19 mouse cellular contexts compared by ENCODE assay signal in the genomic region with DNA sequence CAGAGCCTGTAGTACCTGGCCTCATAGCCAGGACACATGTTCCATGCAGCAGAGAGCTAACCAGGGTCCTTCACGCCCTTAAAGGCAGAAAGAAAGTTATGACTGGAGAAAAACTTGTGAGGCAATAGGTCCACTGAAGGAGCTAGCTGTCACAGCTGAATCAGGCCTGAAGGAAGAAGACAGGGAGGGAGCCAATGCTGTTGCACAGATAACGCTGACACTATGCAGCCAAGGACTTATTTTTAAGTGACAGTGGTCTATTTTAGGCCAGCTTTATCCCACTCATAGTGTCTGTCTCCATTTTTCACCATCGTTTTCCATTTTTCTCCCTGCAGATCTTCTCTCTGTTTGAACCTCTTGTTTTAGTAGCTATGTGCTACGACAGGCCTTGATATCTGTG.
DNase-seq lines count a peak whose midpoint lies in the region; ATAC-seq lines count a peak whose summit lies in the region.
"Had no signal": no experiment of that assay in that cellular context is flagged by ENCODE, and none has a peak within 500 bp of the region (broad histone marks: within the 10 kb centered on the region; RNA-seq: fewer than 3 reads in every experiment).

No protein-coding gene starts in this region.

- 0 out of 2 replicates have a peak overlapping the region, but pooled peaks have one; percentile 23 for H3K27ac ChIP-seq in heart, embryonic 12.5 days (ENCODE audit: poor library complexity, severe bottlenecking)
- no peak overlapping the region for H3K27ac ChIP-seq in heart, embryonic 11.5 days (ENCODE audit: low read depth, low read length)
- no peak overlapping the region for H3K27ac ChIP-seq in midbrain, embryonic 11.5 days (ENCODE audit: low read depth, low read length)
- no peak overlapping the region for H3K27ac ChIP-seq in midbrain, embryonic 14.5 days (replicated peaks; ENCODE audit: low read depth, low read length)
- H3K27ac ChIP-seq: embryonic facial prominence, embryonic 10.5 days; embryonic facial prominence, embryonic 12.5 days; forebrain, embryonic 13.5 days; forebrain, embryonic 15.5 days had no signal

- DNase-seq in heart, adult 11 months, result peak; percentile 88
- no peak for DNase-seq in heart, adult 9 months (ENCODE audit: low spot score in 2 of 2)
- peak; percentile 33 for DNase-seq in midbrain, embryonic 11.5 days (ENCODE audit: low spot score, missing footprints)
- no peak for DNase-seq in midbrain, embryonic 14.5 days
- no peak for DNase-seq in gastrocnemius, adult 18-20 months (ENCODE audit: low spot score)
- DNase-seq: adrenal gland, adult 2 months; adrenal gland, postnatal 10 days; adrenal gland, postnatal 25 days; cerebellum, adult 11-12 months; cerebellum, adult 2 months; cerebellum, adult 9-10 months; cerebellum, postnatal 10 days; cerebellum, postnatal 25 days had no signal

- no peaks in the 10 kb centered on the region for H3K27me3 ChIP-seq in heart, embryonic 12.5 days (replicated peaks)
- no peaks in the 10 kb centered on the region for H3K27me3 ChIP-seq in heart, embryonic 11.5 days (ENCODE audit: control insufficient read depth, insufficient read depth, low read length)
- no peaks in the 10 kb centered on the region for H3K27me3 ChIP-seq in midbrain, embryonic 11.5 days (ENCODE audit: control insufficient read depth, insufficient read depth, low read length)
- H3K27me3 ChIP-seq in midbrain, embryonic 14.5 days (ENCODE audit: control insufficient read depth, insufficient read depth, low read length), result no peaks in the 10 kb centered on the region
- H3K27me3 ChIP-seq: embryonic facial prominence, embryonic 12.5 days; forebrain, embryonic 13.5 days; forebrain, embryonic 15.5 days had no signal

- H3K9me3 ChIP-seq in heart, embryonic 12.5 days (replicated peaks), result no peaks in the 10 kb centered on the region
- H3K9me3 ChIP-seq in heart, embryonic 11.5 days (replicated peaks; ENCODE audit: control insufficient read depth, low read length), result no peaks in the 10 kb centered on the region
- H3K9me3 ChIP-seq in midbrain, embryonic 11.5 days (ENCODE audit: control insufficient read depth, low read length), result no peaks in the 10 kb centered on the region
- no peaks in the 10 kb centered on the region for H3K9me3 ChIP-seq in midbrain, embryonic 14.5 days (ENCODE audit: control insufficient read depth, low read length)
- H3K9me3 ChIP-seq: embryonic facial prominence, embryonic 10.5 days; embryonic facial prominence, embryonic 12.5 days; forebrain, embryonic 13.5 days; forebrain, embryonic 15.5 days had no signal

- H3K4me3 ChIP-seq in heart, embryonic 12.5 days, result no peak overlapping the region
- no peak overlapping the region for H3K4me3 ChIP-seq in heart, embryonic 11.5 days (ENCODE audit: low read depth, low read length)
- H3K4me3 ChIP-seq in midbrain, embryonic 11.5 days (ENCODE audit: low read depth, low read length), result no peak overlapping the region
- no peak overlapping the region for H3K4me3 ChIP-seq in midbrain, embryonic 14.5 days (replicated peaks; ENCODE audit: low read depth, low read length)
- H3K4me3 ChIP-seq: embryonic facial prominence, embryonic 10.5 days; embryonic facial prominence, embryonic 12.5 days; forebrain, embryonic 13.5 days; forebrain, embryonic 15.5 days had no signal

- no peak for ATAC-seq in heart, embryonic 12.5 days (ENCODE audit: insufficient number of reproducible peaks, low FRiP score)
- no peak for ATAC-seq in heart, embryonic 11.5 days (replicated peaks; ENCODE audit: insufficient number of reproducible peaks, low FRiP score, low TSS enrichment)
- no peak for ATAC-seq in midbrain, embryonic 11.5 days (ENCODE audit: low FRiP score)
- ATAC-seq in midbrain, embryonic 14.5 days (ENCODE audit: low FRiP score, low TSS enrichment), result no peak
- ATAC-seq: forebrain, embryonic 13.5 days; forebrain, embryonic 15.5 days had no signal

- 52% methylated on average over 4 of the region's 4 CpGs for WGBS in heart, embryonic 12.5 days
- 47% methylated on average over 4 of the region's 4 CpGs for WGBS in heart, embryonic 11.5 days (ENCODE audit: insufficient replicate concordance)
- WGBS in midbrain, embryonic 11.5 days, result 82% methylated on average over 4 of the region's 4 CpGs
- WGBS in midbrain, embryonic 14.5 days, result 83% methylated on average over 4 of the region's 4 CpGs

- H3K4me1 ChIP-seq in heart, embryonic 12.5 days (replicated peaks), result peaks cover 37% of the 10 kb centered on the region
- peaks cover 8% of the 10 kb centered on the region; the same call in 1 of the 2 replicates for H3K4me1 ChIP-seq in heart, embryonic 11.5 days (ENCODE audit: control insufficient read depth, insufficient read depth, low read length)
- H3K4me1 ChIP-seq in midbrain, embryonic 11.5 days (ENCODE audit: control insufficient read depth, insufficient read depth, low read length), result no peaks in the 10 kb centered on the region
- H3K4me1 ChIP-seq in midbrain, embryonic 14.5 days (ENCODE audit: control insufficient read depth, insufficient read depth, low read length), result no peaks in the 10 kb centered on the region
- H3K4me1 ChIP-seq: embryonic facial prominence, embryonic 10.5 days; embryonic facial prominence, embryonic 12.5 days; forebrain, embryonic 13.5 days; forebrain, embryonic 15.5 days had no signal

- H3K4me2 ChIP-seq in heart, embryonic 12.5 days, result no peak overlapping the region
- H3K4me2 ChIP-seq in heart, embryonic 11.5 days, result no peak overlapping the region
- no peak overlapping the region for H3K4me2 ChIP-seq in midbrain, embryonic 11.5 days
- no peak overlapping the region for H3K4me2 ChIP-seq in midbrain, embryonic 14.5 days (ENCODE audit: low read length)
- H3K4me2 ChIP-seq: embryonic facial prominence, embryonic 12.5 days; forebrain, embryonic 13.5 days; forebrain, embryonic 15.5 days had no signal

- no peaks in the 10 kb centered on the region for H3K36me3 ChIP-seq in heart, embryonic 12.5 days
- no peaks in the 10 kb centered on the region for H3K36me3 ChIP-seq in heart, embryonic 11.5 days (ENCODE audit: control insufficient read depth, insufficient read depth, low read length)
- no peaks in the 10 kb centered on the region for H3K36me3 ChIP-seq in midbrain, embryonic 11.5 days (ENCODE audit: control insufficient read depth, insufficient read depth, low read length)
- H3K36me3 ChIP-seq in midbrain, embryonic 14.5 days (ENCODE audit: control insufficient read depth, insufficient read depth, low read length), result no peaks in the 10 kb centered on the region
- H3K36me3 ChIP-seq: embryonic facial prominence, embryonic 10.5 days; embryonic facial prominence, embryonic 12.5 days; forebrain, embryonic 15.5 days had no signal

- no peak overlapping the region for H3K9ac ChIP-seq in heart, embryonic 12.5 days
- H3K9ac ChIP-seq in heart, embryonic 11.5 days (ENCODE audit: low read depth, low read length), result no peak overlapping the region
- H3K9ac ChIP-seq in midbrain, embryonic 11.5 days (ENCODE audit: low read length), result no peak overlapping the region
- no peak overlapping the region for H3K9ac ChIP-seq in midbrain, embryonic 14.5 days (replicated peaks; ENCODE audit: low read length)
- H3K9ac ChIP-seq: embryonic facial prominence, embryonic 12.5 days; forebrain, embryonic 13.5 days; forebrain, embryonic 15.5 days had no signal

Comparison
In these comparisons a context has a peak if more than half of its experiments do, and no peak if none do; other contexts are left out.
1. DNase-seq: peak in heart, adult 11 months (single experiment) and midbrain, embryonic 11.5 days (single experiment); none in heart, adult 9 months (0 of 2), midbrain, embryonic 14.5 days (single experiment) and gastrocnemius, adult 18-20 months (single experiment).